Mouse (Mus musculus): Measurements from ENCODE around the gene Rfx5. TPM values are rescaled to one million over a fixed set of nuclear protein-coding genes. Genes with fewer than 3 reads are reported as not detected.
"Not testable (repeated sequence)": the region's sequence is repeated elsewhere in the genome, so short reads cannot be mapped to it uniquely, and the experiment has no call there.

The Rfx5 gene
- polyA plus RNA-seq, 1 experiment from 2014 or later, result 2.6 TPM

- not testable (repeated sequence) for H3K36me3 ChIP-seq; H3K9ac ChIP-seq; H3K27me3 ChIP-seq (replicated peaks); H3K4me3 ChIP-seq; H3K9me3 ChIP-seq (replicated peaks)
- ATAC-seq, result peak; percentile 95
- H3K4me1 ChIP-seq, result peaks cover 57% of the 10 kb centered on the region
- WGBS (ENCODE audit: insufficient replicate concordance), result 13% methylated on average over 4 of the region's 4 CpGs
- H3K27ac ChIP-seq, result peak overlapping the region; percentile 72
- peak overlapping the region; percentile 39 for H3K4me2 ChIP-seq
Observed at GRCm38 (mm10) chr3:94926301-94926736, 27.6 kb upstream of the Rfx5 start.

- H3K9me3 ChIP-seq (replicated peaks); ATAC-seq; H3K4me3 ChIP-seq; H3K36me3 ChIP-seq; H3K9ac ChIP-seq; H3K27ac ChIP-seq; H3K4me2 ChIP-seq; H3K27me3 ChIP-seq (replicated peaks): not testable (repeated sequence)
- 80% methylated on average over 4 of the region's 4 CpGs for WGBS (ENCODE audit: insufficient replicate concordance)
- peaks cover 78% of the 10 kb centered on the region for H3K4me1 ChIP-seq
Observed at GRCm38 (mm10) chr3:94928979-94929378, 24.9 kb upstream of the Rfx5 start.

- not testable (repeated sequence) for H3K36me3 ChIP-seq; H3K9me3 ChIP-seq (replicated peaks); H3K27me3 ChIP-seq (replicated peaks); H3K4me2 ChIP-seq; H3K4me3 ChIP-seq; ATAC-seq
- H3K4me1 ChIP-seq, result peaks cover 77% of the 10 kb centered on the region
- peak overlapping the region; percentile 71 for H3K27ac ChIP-seq
- 55% methylated on average over 7 of the region's 7 CpGs for WGBS (ENCODE audit: insufficient replicate concordance)
- H3K9ac ChIP-seq, result 0 out of 2 replicates have a peak overlapping the region, but pooled peaks have one; percentile 17
Observed at GRCm38 (mm10) chr3:94930386-94931266, 23.2 kb upstream of the Rfx5 start.

- not testable (repeated sequence) for H3K27me3 ChIP-seq (replicated peaks); H3K9me3 ChIP-seq (replicated peaks); H3K36me3 ChIP-seq; H3K4me2 ChIP-seq; H3K4me3 ChIP-seq
- peak overlapping the region; percentile 85 for H3K27ac ChIP-seq
- 0 out of 2 replicates have a peak overlapping the region, but pooled peaks have one; percentile 2 for H3K9ac ChIP-seq
- H3K4me1 ChIP-seq, result peaks cover 78% of the 10 kb centered on the region
- ATAC-seq, result peak; percentile 53
- 41% methylated on average over 10 of the region's 10 CpGs for WGBS (ENCODE audit: insufficient replicate concordance)
Observed at GRCm38 (mm10) chr3:94931427-94932082, 22.3 kb upstream of the Rfx5 start.

GRCm38 (mm10) chr3:94932279-94932678 is 21.6 kb upstream of the Rfx5 start:
- peak overlapping the region; percentile 74 for H3K4me2 ChIP-seq
- 49% methylated on average over 2 of the region's 2 CpGs for WGBS (ENCODE audit: insufficient replicate concordance)
- not testable (repeated sequence) for H3K4me3 ChIP-seq; H3K9ac ChIP-seq; H3K9me3 ChIP-seq (replicated peaks); ATAC-seq; H3K36me3 ChIP-seq; H3K27me3 ChIP-seq (replicated peaks)
- peaks cover 73% of the 10 kb centered on the region for H3K4me1 ChIP-seq
- peak overlapping the region; percentile 85 for H3K27ac ChIP-seq

GRCm38 (mm10) chr3:94932809-94933564 is 20.9 kb upstream of the Rfx5 start, which contains the start of gene Selenbp1:
Gene Selenbp1, plus strand, starts transcription at chr3:94933056.
- Histone ChIP-seq H3K4me3 (peak within 1 kb of the TSS; percentile 51), H3K9ac (peak within 1 kb of the TSS; percentile 51), H3K4me1 (peaks cover 70% of the 10 kb centered on the region), H3K36me3 (no peaks in the 10 kb centered on the region), H3K27me3 (replicated peaks) (no peaks in the 10 kb centered on the region), H3K9me3 (replicated peaks) (no peaks in the 10 kb centered on the region), H3K27ac (peak within 1 kb of the TSS; percentile 85), H3K4me2 (peak within 1 kb of the TSS; percentile 74)
- WGBS (ENCODE audit: insufficient replicate concordance), result 11% methylated on average over 16 of the region's 16 CpGs
- peak; percentile 80 for ATAC-seq

GRCm38 (mm10) chr3:94933604-94934003 is 20.3 kb upstream of the Rfx5 start:
- H3K36me3 ChIP-seq; H3K27me3 ChIP-seq (replicated peaks); H3K9me3 ChIP-seq (replicated peaks): not testable (repeated sequence)
- no CpG with 5 or more reads among the region's 2 CpGs for WGBS (ENCODE audit: insufficient replicate concordance)
- Histone ChIP-seq H3K27ac (peak overlapping the region; percentile 85), H3K4me3 (peak overlapping the region; percentile 51), H3K9ac (0 out of 2 replicates have a peak overlapping the region, but pooled peaks have one; percentile 51), H3K4me1 (peaks cover 70% of the 10 kb centered on the region), H3K4me2 (peak overlapping the region; percentile 74)
- peak; percentile 6; the same call in 1 of the 2 replicates for ATAC-seq

- not testable (repeated sequence) for H3K9ac ChIP-seq; ATAC-seq; H3K27ac ChIP-seq; H3K9me3 ChIP-seq (replicated peaks); H3K27me3 ChIP-seq (replicated peaks); H3K4me2 ChIP-seq; H3K36me3 ChIP-seq; H3K4me3 ChIP-seq
- peaks cover 70% of the 10 kb centered on the region for H3K4me1 ChIP-seq
- WGBS (ENCODE audit: insufficient replicate concordance), result 31% methylated on average over 3 of the region's 3 CpGs
Observed at GRCm38 (mm10) chr3:94934564-94934963, 19.3 kb upstream of the Rfx5 start.

GRCm38 (mm10) chr3:94935332-94935731 is 18.5 kb upstream of the Rfx5 start:
- H3K9me3 ChIP-seq (replicated peaks); ATAC-seq; H3K27me3 ChIP-seq (replicated peaks); H3K9ac ChIP-seq; H3K4me3 ChIP-seq; H3K36me3 ChIP-seq: not testable (repeated sequence)
- peak overlapping the region; percentile 22; the same call in 1 of the 2 replicates for H3K4me2 ChIP-seq
- 76% methylated on average over 3 of the region's 3 CpGs for WGBS (ENCODE audit: insufficient replicate concordance)
- H3K27ac ChIP-seq, result peak overlapping the region; percentile 58; the same call in 1 of the 2 replicates
- peaks cover 72% of the 10 kb centered on the region for H3K4me1 ChIP-seq

- not testable (repeated sequence) for H3K9me3 ChIP-seq (replicated peaks); H3K27me3 ChIP-seq (replicated peaks); H3K4me3 ChIP-seq; H3K9ac ChIP-seq; ATAC-seq; H3K36me3 ChIP-seq
- H3K27ac ChIP-seq, result 0 out of 2 replicates have a peak overlapping the region, but pooled peaks have one; percentile 58
- peaks cover 64% of the 10 kb centered on the region for H3K4me1 ChIP-seq
- 45% methylated on average over 5 of the region's 5 CpGs for WGBS (ENCODE audit: insufficient replicate concordance)
- H3K4me2 ChIP-seq, result 0 out of 2 replicates have a peak overlapping the region, but pooled peaks have one; percentile 22
Observed at GRCm38 (mm10) chr3:94936147-94936546, 17.7 kb upstream of the Rfx5 start.

GRCm38 (mm10) chr3:94937194-94937593 is 16.7 kb upstream of the Rfx5 start:
- not testable (repeated sequence) for H3K9ac ChIP-seq; H3K27ac ChIP-seq; H3K9me3 ChIP-seq (replicated peaks); H3K4me2 ChIP-seq; H3K27me3 ChIP-seq (replicated peaks); H3K36me3 ChIP-seq; ATAC-seq; H3K4me3 ChIP-seq
- 83% methylated on average over 7 of the region's 7 CpGs for WGBS (ENCODE audit: insufficient replicate concordance)
- H3K4me1 ChIP-seq, result peaks cover 58% of the 10 kb centered on the region
